ENCODE assay signal across 12 mouse cellular contexts in the genomic region with DNA sequence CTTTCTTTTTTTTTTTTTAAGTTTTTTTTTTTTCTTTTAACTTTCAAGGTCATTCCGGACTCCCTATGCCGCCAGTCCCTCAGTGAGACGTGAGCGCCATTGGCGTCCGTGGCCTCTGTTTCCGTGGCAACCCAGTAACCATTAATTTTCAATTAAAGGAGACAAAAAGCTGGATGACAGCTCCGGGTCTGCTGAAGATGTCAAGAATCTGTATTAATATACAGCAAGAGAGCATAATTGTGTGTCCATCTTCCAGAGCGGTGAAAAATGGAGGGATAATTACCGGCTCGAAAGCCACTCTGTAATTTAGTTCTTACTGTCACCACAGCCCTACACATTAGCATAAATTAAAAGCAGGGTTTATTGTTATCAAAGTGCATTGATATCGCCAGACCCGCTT. TPM values are rescaled to one million over a fixed set of nuclear protein-coding genes. Genes with fewer than 3 reads are reported as not detected.
A peak's percentile ranks its signal among the peaks of the same experiment; 100 is the strongest.
DNase-seq lines count a peak whose midpoint lies in the region; ATAC-seq and TF ChIP-seq lines count a peak whose summit lies in the region.
"Had no signal": no experiment of that assay in that cellular context is flagged by ENCODE, and none has a peak within 500 bp of the region (broad histone marks: within the 10 kb centered on the region; RNA-seq: fewer than 3 reads in every experiment).

No protein-coding gene starts in this region.

- no peaks in the 10 kb centered on the region for H3K36me3 ChIP-seq in forebrain, embryonic 14.5 days (ENCODE audit: control insufficient read depth, insufficient read depth, low read length)
- no peaks in the 10 kb centered on the region for H3K36me3 ChIP-seq in hindbrain, postnatal 0 days (ENCODE audit: insufficient read depth, low read length)
- no peaks in the 10 kb centered on the region for H3K36me3 ChIP-seq in neural tube, embryonic 15.5 days
- H3K36me3 ChIP-seq: embryonic facial prominence, embryonic 15.5 days had no signal

- H3K9me3 ChIP-seq in forebrain, embryonic 14.5 days (replicated peaks; ENCODE audit: control insufficient read depth, low read length) = no peaks in the 10 kb centered on the region
- H3K9me3 ChIP-seq in hindbrain, postnatal 0 days (ENCODE audit: low read length) = no peaks in the 10 kb centered on the region
- H3K9me3 ChIP-seq in neural tube, embryonic 15.5 days (replicated peaks) = no peaks in the 10 kb centered on the region
- H3K9me3 ChIP-seq: embryonic facial prominence, embryonic 15.5 days had no signal

- no peak overlapping the region; the same call in 1 of the 2 replicates for H3K27ac ChIP-seq in forebrain, embryonic 14.5 days (ENCODE audit: low read depth, low read length)
- H3K27ac ChIP-seq in hindbrain, postnatal 0 days = no peak overlapping the region
- no peak overlapping the region for H3K27ac ChIP-seq in neural tube, embryonic 15.5 days (replicated peaks)

- H3K4me1 ChIP-seq in forebrain, embryonic 14.5 days (ENCODE audit: control insufficient read depth, insufficient read depth, low read length) = peaks cover 27% of the 10 kb centered on the region
- H3K4me1 ChIP-seq in hindbrain, postnatal 0 days (ENCODE audit: insufficient read depth, low read length) = peaks cover 3% of the 10 kb centered on the region; the same call in 1 of the 2 replicates
- peaks cover 31% of the 10 kb centered on the region for H3K4me1 ChIP-seq in neural tube, embryonic 15.5 days

- intact Hi-C loops in gastrocnemius, postnatal 36 days (cut with DNase I) = no loop called here

- no peak overlapping the region for H3K4me3 ChIP-seq in forebrain, embryonic 14.5 days (ENCODE audit: low read depth, low read length)
- H3K4me3 ChIP-seq in hindbrain, postnatal 0 days (ENCODE audit: low read length) = no peak overlapping the region
- H3K4me3 ChIP-seq in neural tube, embryonic 15.5 days (replicated peaks) = no peak overlapping the region
- H3K4me3 ChIP-seq: embryonic facial prominence, embryonic 15.5 days had no signal

- H3K27me3 ChIP-seq in forebrain, embryonic 14.5 days (replicated peaks; ENCODE audit: control insufficient read depth, insufficient read depth, low read length) = 0 out of 2 replicates have a peak, but pooled peaks cover 5% of the 10 kb centered on the region
- no peaks in the 10 kb centered on the region for H3K27me3 ChIP-seq in hindbrain, postnatal 0 days (ENCODE audit: insufficient read depth, low read length)
- H3K27me3 ChIP-seq in neural tube, embryonic 15.5 days (replicated peaks) = peaks cover 24% of the 10 kb centered on the region

- DNase-seq in adrenal gland, postnatal 14 days = peak; percentile 27
- DNase-seq in adrenal gland, adult 8-10 months = no peak
- DNase-seq in forebrain, embryonic 14.5 days (ENCODE audit: low spot score) = peak; percentile 81
- DNase-seq in hindbrain, postnatal 0 days (ENCODE audit: low spot score) = peak; percentile 63
- DNase-seq in gastrocnemius, postnatal 36 days = no peak
- DNase-seq in kidney, postnatal 36 days = no peak
- DNase-seq in heart, adult 11 months = no peak
- DNase-seq: cerebellum, postnatal 14 days; heart, adult 18-20 months had no signal

- peak; percentile 62 for ATAC-seq in forebrain, embryonic 14.5 days
- peak; percentile 63 for ATAC-seq in hindbrain, postnatal 0 days
- ATAC-seq in neural tube, embryonic 15.5 days (ENCODE audit: low FRiP score) = no peak
- ATAC-seq: intestine, embryonic 16.5 days had no signal

- WGBS in forebrain, embryonic 14.5 days = 11% methylated on average over 13 of the region's 13 CpGs
- WGBS in hindbrain, postnatal 0 days = 15% methylated on average over 13 of the region's 13 CpGs
- WGBS in neural tube, embryonic 15.5 days = 19% methylated on average over 13 of the region's 13 CpGs

- no peak overlapping the region for H3K9ac ChIP-seq in forebrain, embryonic 14.5 days (ENCODE audit: low read length)
- no peak overlapping the region for H3K9ac ChIP-seq in hindbrain, postnatal 0 days (replicated peaks; ENCODE audit: low read length)
- H3K9ac ChIP-seq in neural tube, embryonic 15.5 days (replicated peaks) = no peak overlapping the region
- H3K9ac ChIP-seq: embryonic facial prominence, embryonic 15.5 days had no signal

- peak overlapping the region; percentile 20 for H3K4me2 ChIP-seq in forebrain, embryonic 14.5 days (ENCODE audit: low read length)
- peak overlapping the region; percentile 18; the same call in 1 of the 2 replicates for H3K4me2 ChIP-seq in hindbrain, postnatal 0 days (ENCODE audit: low read depth, low read length)
- H3K4me2 ChIP-seq in neural tube, embryonic 15.5 days = peak overlapping the region; percentile 28; the same call in 1 of the 2 replicates
- H3K4me2 ChIP-seq: embryonic facial prominence, embryonic 15.5 days had no signal

- TF ChIP-seq CTCF in hindbrain, postnatal 0 days (IDR thresholded peaks at IDR 0.05; ENCODE audit: low read depth) = no peak

RNA-seq across cellular contexts. Expression of gene Foxp4, which starts 27.0 kb away (rescaled TPM):
- 20.6 and 28.1 TPM in 2 replicates for total RNA-seq in adrenal gland, postnatal 14 days (2021)
- 10 to 100 TPM; 21.5 to 39.2 (median 31.0) TPM for total RNA-seq in adrenal gland, adult 8-10 months (2022)
- 20.3 and 29.9 TPM in 2 replicates for polyA plus RNA-seq in forebrain, embryonic 14.5 days (2014; fragmentation: Nextera tagmentation; extraction: Ambion mirVana)
- total RNA-seq in hindbrain, postnatal 0 days (2014; rRNA removed) = 109 and 128 TPM in 2 replicates
- polyA plus RNA-seq in hindbrain, postnatal 0 days (2015; fragmentation: Nextera tagmentation; extraction: Ambion mirVana) = 29.3 and 31.3 TPM in 2 replicates
- polyA plus RNA-seq in neural tube, embryonic 15.5 days (2015; fragmentation: Nextera tagmentation; extraction: Ambion mirVana) = 30.3 and 31.9 TPM in 2 replicates
- 1 to 10 TPM; 6.1 to 7.0 TPM for total RNA-seq in gastrocnemius, postnatal 36 days (2021)

Comparison
In these comparisons a context has a peak if more than half of its experiments do, and no peak if none do; other contexts are left out.
1. DNase-seq: peak in adrenal gland, postnatal 14 days (single experiment), forebrain, embryonic 14.5 days (single experiment) and hindbrain, postnatal 0 days (single experiment); none in adrenal gland, adult 8-10 months (single experiment), gastrocnemius, postnatal 36 days (0 of 2), kidney, postnatal 36 days (0 of 2) and heart, adult 11 months (single experiment).
2. Peak in every context shown above with its lines, with median percentiles within 50 percentile points of each other: H3K4me2 ChIP-seq.